Mouse (Mus musculus) right cerebral cortex, postnatal 14 days (tissue): ENCODE measurements around the gene Il1f5.
A peak's percentile ranks its signal among the peaks of the same experiment; 100 is the strongest.

Experiments
- DNase-seq: peaks from one replicate; pipeline ENCODE4 v3.0.0; 2022

Gene Il1f5

DNA sequence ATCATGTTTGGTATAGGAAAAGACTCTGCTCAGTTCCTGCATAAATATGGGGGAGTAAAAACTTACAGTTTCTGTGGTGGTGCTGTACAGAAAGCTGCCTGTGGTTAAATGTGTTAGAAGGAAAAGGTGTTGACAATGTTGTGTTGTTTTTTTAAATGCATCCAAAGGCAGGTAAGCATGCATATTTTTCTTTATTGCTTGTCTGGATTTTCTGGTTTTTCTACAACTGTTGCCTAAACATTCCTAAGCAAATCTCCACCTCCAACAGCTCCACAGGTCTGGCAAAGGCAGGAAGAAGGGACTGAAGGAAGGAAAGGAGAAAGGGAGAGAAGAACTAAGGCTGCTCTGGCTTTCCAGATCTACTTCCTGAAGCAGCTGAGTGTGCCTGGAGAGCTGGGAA, at the start of gene Il1f5:
Gene Il1f5, plus strand, starts transcription at position 301 of the 400 bp plus-strand sequence.
- DNase-seq = no peak

DNA sequence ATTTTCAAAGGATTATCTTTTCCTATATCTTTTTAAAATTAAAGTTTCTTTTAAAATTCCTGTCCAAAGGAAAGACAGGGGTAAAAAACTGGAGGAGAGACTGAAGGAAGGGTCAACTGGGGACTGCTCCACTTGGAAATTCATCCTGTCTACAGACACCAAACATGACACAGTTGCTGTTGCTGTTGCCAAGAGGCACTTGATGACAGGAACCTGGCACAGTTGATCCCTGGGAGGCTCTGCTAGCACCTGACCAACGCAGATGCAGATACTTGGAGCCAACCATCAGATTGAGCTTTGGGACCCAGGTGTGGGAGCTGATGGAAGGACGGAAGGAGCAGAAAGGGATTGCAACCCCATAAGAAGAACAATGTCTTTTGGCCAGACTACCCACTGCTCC, 49.6 kb upstream of the Il1f5 start:
- DNase-seq = no peak

DNA sequence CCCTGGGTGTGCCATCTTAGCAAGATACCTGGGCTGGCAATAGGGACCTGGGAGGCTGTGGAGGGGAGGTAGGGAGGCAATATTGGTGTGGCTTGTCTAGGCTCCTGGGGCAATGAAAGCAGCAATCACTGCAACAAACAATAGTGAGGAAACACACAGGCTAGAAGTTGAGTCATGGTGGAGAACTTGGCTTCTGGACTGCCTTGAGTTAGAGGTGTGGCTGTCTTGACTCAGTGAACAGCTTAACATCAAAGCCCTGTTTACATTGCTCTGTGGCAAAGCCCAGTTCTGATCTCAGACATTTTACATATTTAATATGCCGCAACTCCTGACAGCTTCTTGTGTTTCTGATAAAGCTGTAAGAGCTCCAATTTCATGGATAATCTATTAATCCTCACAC, 9.3 kb upstream of the Il1f5 start:
- DNase-seq = no peak

DNA sequence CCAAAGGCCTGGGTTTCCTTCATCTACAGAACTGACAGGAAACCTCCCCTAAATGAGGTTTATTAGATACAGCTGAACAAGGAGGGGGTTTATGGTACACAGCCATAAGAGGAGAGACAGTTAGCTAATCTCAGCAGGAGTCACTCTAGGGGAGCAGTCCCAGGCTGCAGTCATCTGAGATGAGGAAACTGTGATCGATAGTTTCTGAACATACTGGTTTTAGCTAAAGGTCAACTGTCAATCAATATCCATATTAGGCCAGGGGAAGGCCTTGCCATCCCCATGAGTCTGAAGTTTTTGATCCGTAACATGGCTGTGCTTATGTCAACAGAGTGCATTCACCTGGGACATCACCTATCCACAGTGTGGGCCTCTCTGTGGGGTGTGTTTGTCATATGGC, 3.1 kb upstream of the Il1f5 start:
- DNase-seq = no peak

DNA sequence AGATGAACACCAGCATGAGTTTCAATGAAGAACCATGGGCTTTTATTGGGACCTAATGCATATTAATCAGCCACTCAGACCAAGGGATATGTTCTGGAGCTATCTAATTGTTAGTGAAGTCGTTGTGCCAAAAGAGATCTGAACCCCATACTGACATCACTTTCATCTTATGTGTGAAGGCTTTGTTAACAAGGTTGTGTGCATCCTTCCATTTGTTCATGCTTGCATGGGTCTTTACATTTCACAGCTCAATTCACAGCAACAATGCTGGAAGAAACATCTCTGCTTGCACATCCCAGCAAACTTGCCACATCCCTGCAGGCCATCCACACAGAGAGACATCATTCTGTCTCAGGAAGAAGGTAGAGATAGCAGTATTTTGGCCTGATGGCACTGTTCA, 1.6 kb upstream of the Il1f5 start:
- DNase-seq = no peak

DNA sequence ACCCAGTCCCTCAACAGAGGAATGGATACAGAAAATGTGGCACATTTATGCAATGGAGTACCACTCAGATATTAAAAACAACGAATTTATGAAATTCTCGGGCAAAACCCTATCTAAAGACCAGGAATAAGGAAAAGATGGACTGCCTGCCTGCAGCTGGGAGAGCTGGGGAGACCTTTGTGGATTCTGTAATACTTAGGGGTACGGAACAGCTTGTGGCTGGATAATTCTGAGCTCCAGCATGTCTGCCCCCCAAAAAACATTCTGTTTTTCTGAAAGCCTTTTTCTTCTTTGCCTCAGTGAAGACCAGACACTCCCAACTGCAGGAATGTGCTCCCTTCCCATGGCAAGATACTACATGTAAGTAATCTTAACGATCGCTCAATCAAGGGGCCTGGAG, 14.1 kb downstream of the Il1f5 start, which contains the start of gene Il1f10:
Gene Il1f10, plus strand, starts transcription at position 301 of the 400 bp plus-strand sequence.
- DNase-seq = no peak

DNA sequence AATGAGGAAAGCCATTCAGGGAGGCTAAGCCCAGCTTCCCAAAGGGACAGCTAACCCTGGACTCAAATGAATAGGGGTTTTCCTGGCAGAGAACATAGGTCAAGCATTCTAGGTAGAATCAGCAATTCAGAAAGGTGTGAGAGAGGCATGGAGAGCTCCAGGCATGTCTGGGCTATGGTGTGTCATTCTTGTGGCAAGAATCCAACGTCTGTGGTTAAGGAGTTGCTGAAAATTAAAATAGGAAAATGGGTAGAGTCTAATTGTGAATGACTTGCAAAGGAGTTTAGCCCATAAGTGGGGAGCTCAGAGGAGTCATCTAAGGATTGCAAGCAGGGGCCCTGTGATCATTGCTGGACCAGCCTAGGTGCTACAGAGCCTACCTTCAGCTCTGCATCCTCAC, 17.9 kb downstream of the Il1f5 start:
- DNase-seq = no peak

DNA sequence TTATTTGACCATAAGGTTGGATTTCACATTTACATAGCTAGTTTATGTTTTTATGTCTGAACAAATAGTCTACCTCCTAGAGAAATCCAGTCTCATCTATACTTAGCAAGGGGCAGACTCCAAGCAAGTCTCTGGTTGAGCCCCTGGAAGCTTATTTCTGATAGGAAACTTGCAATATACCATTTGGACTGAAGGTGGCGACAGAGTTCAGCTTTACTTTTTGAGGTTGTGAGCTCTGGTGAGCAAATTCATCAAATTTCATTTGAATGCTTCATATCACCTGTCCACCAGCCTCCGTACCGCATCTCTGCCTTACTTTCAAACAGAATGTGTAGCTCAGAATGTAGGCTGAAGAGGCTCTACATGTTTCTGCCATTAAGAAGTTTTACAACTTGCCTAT, 20.1 kb downstream of the Il1f5 start:
- DNase-seq = peak; percentile 25

DNA sequence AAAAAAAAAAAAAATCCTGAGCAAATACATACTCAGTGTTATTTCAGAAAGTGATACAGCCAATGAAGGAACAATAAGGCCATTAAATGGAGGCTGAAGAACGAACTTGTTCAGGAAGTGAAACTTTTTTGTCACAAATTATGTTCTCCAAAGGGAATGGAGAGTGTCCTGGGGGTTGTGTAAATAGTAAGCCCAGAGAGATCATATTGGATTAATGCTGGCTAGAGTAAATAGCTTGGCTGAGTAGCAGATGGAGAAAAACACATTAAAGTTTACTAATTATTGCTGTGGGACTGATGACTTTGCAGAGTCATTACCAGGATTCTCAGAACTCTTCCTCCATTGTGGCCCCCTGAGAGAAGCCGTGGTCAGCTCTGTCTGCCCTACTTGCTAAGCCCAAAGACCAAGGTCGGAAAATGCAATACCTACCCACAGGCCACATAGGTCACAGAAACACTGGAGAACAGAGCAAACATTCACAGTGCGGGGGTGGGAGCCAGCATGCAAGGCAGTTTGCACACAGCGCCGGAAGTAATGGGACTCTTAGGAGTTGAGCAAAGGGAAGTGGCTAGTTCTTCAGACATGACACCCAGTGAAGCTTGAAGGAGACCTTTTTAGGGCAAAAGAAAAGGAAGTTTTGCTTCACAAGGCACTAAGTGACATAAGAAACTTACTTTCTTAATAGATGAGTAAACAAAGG, 34.7 kb downstream of the Il1f5 start:
- DNase-seq = no peak

DNA sequence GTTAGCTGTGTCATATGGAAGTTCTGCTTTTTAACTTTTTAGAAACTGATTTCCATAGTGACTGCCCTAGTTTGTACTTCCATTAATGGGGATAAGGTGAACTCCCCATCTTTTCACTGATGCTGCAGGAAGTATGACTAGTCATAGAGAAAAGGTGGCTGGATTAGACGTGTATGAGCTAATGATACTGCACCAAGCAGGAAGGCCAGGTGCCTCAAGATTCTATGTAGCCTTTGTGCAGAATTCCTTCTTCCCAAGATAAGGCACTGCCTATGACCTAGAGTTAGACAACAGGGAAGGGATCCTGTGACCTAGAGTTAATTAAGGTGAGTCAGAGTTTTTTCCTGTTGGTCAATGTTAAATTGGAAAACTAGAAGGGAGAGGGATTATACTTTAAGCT, 40.2 kb downstream of the Il1f5 start:
- no peak for DNase-seq

DNA sequence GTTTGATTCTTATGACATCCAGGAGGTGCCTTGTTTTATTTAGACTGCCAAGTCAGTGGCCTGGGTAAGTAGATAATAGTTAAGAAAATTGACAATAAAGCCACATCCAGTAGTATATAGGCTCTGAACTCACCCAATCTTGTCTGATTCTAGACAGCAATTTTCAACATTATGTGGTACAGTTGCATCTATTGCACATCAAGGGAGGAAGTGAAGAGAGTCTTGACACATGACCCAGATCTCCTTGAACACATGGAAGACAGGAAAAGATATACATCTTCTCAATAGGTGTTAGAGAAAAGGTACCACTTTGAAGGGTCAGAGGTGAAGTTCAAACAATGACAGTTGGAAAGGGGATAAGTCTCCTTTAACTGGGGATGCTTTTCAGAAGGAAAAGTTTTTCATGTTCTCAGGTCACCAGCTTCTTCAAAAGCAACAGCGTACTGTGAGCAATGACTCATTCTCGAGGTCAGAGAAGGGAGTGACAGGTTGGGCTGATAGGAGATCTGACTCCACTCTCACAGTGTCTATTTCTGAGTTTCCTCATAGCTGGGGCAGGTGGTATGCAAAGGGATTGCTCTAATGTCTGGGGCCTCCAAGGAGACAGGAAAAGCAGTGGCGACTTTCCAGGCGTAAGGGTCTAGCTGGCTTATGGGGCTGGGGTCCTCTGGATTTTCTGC, 41.3 kb downstream of the Il1f5 start:
- DNase-seq = no peak
